Mouse (Mus musculus): Measurements from ENCODE around the gene Slc28a3.

Gene Slc28a3

GRCm38 (mm10) chr13:58610716-58611115 is at the start of gene Slc28a3:
TSS of gene Slc28a3 (minus strand) at chr13:58610877.
- DNase-seq (ENCODE audit: low read depth), result no peak

DNA sequence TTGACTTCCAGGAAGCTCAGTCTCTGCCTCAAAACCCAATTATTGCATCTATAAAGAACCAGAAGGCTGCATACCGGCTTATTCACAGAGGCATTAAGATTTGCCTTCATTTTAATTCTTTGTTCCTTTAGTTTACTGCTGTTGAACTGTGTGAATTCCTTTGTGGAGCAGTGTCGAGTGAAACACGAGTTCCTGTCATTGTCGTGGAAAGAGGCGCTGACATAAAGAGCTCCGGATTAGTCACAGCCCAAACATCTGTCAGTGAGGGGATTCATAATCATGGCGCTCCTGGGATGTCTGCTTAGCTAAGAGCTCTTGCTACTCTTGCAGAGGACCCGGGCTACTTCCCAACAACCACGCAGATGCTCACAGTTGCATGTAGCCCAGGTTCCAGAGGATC is 47.3 kb upstream of the Slc28a3 start:
- no peak for DNase-seq (ENCODE audit: low read depth)

DNA sequence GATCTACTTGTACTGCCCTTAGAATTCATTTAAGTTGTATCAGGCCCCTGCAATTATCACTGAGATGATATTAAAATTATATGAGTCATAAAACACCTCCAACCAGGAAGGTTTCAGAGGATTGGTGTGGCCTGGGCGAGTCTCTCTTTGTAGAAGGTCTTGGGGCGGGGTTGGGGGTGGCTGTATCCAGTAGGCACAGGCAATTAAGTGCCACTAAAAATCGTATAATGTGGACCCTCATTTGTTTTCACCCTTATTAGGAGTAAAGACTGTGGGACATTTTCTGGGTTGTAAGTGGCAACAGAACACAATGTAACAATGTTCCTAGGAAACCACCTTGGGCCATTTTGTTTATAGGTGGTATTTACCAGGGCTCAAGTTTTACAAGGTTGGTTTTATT is 46.2 kb upstream of the Slc28a3 start:
- DNase-seq (ENCODE audit: low read depth), result no peak

- no peak for DNase-seq (ENCODE audit: low read depth)
Measured at GRCm38 (mm10) chr13:58655552-58655951, 44.9 kb upstream of the Slc28a3 start.

- peak; percentile 19 for DNase-seq (ENCODE audit: low read depth)
Measured at GRCm38 (mm10) chr13:58640330-58640729, 29.7 kb upstream of the Slc28a3 start.

DNA sequence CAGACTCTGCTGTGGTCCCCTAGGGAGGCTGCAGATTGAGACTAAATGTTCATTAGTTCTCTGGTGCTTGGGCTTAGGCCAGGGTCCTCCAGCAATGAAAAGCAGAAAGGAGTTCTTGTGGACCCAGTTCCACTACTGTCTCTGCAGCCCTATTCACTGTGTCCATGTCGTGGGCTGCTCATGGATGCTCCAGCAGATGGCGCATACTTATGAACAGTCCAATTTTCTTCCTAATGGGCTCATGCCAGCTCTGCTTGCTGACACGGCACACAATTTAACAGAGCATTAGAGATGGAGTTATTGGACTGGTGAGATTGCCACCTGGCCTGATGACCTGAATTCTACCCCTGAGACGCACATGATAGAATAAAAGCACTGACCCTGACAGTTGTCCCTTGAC is 28.3 kb upstream of the Slc28a3 start:
- no peak for DNase-seq (ENCODE audit: low read depth)

GRCm38 (mm10) chr13:58637360-58638002 is 26.8 kb upstream of the Slc28a3 start:
- peak; percentile 45 for DNase-seq (ENCODE audit: low read depth)

DNA sequence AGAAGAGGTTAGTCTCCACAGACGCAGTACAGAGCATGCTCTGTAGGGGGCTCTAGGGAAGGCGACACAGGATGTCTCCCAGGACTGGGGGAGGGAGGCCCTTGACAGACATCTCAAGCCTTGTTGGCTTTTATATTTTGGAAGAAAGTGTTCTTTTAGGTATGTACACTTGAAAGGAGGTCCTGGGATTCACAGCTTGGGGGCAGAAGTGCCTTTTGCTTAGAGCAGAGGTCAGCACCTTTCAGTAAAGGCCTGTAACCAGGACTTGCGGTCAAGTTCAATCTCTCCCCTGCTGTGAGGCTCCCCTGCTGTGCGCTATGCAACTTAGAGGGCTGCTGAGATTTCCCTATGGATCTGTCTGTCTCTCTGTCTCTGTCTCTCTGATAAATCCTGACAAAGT is 23.2 kb upstream of the Slc28a3 start:
- no peak for DNase-seq (ENCODE audit: low read depth)

GRCm38 (mm10) chr13:58630756-58631155 is 20.1 kb upstream of the Slc28a3 start:
- DNase-seq (ENCODE audit: low read depth), result no peak

GRCm38 (mm10) chr13:58629365-58630050 is 18.8 kb upstream of the Slc28a3 start:
- DNase-seq (ENCODE audit: low read depth), result no peak

DNA sequence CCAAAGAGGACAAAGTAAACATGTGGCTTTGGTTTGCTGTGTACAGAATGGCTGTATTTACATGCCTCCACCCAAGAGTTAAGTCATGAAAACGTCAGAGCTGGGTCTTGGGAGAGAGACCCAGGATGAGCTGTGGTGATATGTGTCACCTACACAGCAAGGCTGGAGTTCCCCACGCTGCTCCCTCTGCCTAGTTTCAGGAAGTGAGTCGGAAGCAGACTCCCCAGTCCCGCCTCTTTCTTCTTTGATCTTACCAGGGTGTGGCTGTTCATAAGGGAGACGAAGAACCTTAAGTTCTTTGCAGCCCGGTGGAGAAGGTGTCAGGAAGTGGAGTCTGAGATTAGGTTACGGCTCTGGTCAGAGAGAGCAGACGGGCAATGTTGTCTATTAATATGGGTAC is 12.0 kb upstream of the Slc28a3 start:
- no peak for DNase-seq (ENCODE audit: low read depth)

GRCm38 (mm10) chr13:58619301-58619700 is 8.6 kb upstream of the Slc28a3 start:
- DNase-seq (ENCODE audit: low read depth), result no peak

DNA sequence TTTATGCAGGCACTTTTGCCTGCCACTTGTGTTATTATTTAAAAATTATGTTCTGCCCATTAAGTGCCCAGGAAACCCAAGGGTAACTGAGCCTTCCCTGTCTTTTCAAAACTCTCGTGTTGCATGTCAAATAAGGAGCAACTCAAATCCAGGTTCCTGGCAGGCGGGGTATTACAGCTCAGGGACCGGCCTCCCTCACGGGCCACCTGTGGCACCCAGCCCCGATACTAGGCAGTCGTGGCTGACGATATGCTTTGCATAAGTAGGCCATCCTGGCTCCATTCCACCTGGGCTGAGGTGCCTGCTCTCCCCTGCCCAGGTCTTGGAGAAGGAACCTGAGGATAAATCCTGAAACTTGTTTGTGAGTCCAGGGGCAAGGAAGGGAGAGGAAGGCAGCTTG is 618 bp downstream of the Slc28a3 start:
- no peak for DNase-seq (ENCODE audit: low read depth)

DNA sequence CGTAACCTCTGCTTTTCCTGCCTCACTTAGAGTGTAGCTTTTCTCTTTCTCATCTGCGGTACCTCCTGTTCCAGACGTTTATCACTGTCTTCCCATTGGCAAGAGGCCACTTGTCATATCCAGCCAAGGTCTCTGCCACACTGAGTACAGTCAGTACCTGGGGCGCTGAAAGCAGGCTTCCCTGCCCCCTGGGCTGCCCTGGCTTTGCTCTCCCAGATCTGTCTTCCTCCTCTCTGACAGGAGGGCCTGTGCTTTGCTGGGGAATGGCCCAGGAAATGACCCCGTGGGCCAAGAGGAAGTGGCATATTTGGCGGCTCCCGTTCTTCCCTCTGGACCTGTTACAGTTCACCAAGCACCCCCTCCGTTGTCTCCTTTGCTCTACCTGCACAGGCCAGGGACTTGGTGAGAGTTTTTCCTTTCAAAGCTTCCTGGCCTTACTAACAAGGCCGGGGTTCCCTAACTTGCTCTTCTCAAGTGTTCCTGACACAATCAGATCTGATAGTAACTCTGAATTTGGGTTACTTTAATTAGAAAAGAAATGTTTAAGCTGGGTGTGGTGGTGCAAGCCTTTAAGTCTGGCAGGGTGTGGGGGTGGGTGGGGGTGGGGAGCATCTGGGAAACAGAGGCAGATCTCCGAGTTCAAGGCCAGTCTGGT is 9.3 kb downstream of the Slc28a3 start:
- DNase-seq (ENCODE audit: low read depth), result no peak

GRCm38 (mm10) chr13:58598578-58598977 is 12.1 kb downstream of the Slc28a3 start:
- no peak for DNase-seq (ENCODE audit: low read depth)

DNA sequence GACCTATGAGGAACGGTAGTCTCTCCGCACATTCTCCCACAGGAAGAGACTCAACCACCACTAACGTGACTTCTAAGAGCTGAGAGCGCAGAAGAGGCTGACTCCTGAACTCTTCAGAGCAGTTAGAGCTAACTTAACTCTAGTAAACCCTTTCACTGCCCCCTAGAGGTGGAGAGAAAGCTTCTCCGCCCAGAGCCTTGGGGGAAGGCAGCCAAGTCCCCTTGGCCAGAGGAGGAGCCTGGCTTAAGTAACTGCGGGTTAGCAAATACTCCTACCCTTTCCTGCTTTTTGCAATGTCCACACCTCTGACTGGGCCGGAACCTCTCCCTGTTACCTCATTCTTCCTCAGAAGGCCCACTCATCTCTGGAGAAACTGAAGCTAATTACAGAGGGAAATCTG is 17.5 kb downstream of the Slc28a3 start:
- no peak for DNase-seq (ENCODE audit: low read depth)

- DNase-seq (ENCODE audit: low read depth), result no peak
Measured at GRCm38 (mm10) chr13:58591912-58592311, 18.8 kb downstream of the Slc28a3 start.

DNA sequence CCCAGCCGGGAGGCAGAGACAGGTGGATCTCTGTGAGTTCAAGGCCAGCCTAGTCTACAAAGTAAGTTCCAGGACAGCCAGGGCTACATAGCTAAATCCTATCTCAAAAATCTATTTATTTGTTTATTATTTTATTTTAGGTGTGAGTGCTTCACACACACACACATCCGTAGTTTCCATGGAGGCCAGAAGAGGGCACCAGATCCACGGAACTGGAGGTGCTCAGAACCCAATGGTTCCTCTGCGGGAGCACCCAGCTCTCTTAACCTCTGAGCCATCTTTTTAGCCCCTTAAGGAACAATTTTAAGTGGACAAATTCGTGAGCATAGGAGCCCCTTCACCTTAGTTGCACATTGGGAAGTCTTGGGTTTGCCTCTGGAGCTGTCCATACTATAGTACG is 20.0 kb downstream of the Slc28a3 start:
- DNase-seq (ENCODE audit: low read depth), result peak; percentile 5

- peak; percentile 47 for DNase-seq (ENCODE audit: low read depth)
Measured at GRCm38 (mm10) chr13:58589517-58589858, 21.2 kb downstream of the Slc28a3 start.

DNA sequence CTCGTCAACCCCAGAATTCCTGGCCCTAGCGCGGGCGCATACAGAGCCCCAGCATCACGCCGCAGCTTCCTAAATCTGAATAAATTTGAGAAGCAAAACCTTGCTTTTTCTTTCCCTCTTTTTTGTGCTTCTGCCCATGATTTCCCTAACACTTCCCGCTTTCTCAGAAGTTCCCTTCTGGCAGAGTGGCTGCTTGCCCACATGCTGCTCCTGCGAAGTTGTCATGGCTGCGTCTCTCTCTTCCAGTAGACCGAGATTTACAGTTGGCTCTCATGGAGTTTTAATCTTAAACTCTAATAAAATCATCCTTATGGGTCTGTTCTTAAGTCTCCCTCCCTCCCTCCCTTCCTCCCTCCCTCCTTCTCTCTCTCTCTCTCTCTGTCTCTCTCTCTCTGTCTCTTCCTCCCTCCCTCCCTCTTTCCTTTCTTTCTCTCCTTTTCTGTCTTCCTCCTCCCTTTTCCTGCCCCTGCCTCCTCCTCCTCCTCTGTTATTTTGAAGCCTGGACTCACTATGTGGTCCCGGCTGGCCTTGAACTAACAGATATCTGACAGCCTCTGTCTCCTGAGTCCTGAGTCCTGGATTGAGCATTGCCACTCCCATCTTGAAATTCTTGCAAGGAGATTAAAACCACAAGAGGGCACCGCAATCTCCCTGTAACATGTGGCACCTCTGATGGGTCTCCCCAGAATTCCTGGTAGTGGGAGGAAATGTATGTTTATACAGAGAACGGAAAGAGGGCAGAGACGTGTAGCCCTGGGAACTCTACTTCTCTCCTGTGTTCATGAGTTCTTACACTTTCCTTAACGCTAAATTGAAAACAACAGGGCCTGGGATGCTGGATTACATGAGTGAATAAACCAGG is 21.8 kb downstream of the Slc28a3 start:
- no peak for DNase-seq (ENCODE audit: low read depth)

DNA sequence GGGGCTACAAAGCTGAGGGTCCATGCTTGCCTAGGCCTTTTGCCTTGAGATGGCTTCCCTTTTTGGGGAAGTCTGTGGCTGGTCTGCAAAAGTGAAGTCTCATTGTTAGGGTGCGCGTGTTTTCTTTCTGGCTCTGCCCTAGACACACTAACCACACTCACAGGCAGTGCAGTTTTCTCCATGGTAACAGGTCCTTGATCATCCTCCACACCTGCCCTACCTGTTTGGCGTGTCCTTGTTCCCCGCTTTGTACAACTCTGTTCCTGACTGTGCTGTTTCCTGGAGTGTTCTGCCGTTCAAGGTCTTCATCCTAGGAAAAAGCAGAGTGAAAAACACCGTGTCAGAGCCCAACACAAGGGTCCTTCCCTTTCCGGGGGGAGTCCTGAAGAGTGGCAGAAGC is 22.7 kb downstream of the Slc28a3 start:
- DNase-seq (ENCODE audit: low read depth), result no peak

DNA sequence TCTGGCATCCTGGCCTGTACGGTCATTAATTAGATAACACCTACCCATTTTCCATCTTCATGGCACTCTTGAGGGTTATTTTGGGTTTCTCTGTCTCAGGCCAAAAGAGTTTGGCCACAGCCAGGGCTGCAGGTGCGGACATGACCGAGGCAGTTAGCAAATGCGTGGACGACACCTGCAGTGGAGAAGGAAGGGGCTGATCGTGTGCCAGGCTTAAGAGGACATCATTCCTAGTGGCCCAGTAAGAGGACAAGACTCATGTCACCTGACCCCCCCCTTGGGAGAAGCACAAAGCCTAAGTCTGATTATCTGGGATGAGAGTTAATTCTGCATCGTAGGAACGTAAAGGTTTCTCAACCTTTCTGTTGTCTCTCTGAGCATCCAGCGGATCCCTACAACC is 44.5 kb downstream of the Slc28a3 start:
- no peak for DNase-seq (ENCODE audit: low read depth)
